Mouse (Mus musculus): ENCODE data around the gene B4galnt3.

B4galnt3 gene

DNA sequence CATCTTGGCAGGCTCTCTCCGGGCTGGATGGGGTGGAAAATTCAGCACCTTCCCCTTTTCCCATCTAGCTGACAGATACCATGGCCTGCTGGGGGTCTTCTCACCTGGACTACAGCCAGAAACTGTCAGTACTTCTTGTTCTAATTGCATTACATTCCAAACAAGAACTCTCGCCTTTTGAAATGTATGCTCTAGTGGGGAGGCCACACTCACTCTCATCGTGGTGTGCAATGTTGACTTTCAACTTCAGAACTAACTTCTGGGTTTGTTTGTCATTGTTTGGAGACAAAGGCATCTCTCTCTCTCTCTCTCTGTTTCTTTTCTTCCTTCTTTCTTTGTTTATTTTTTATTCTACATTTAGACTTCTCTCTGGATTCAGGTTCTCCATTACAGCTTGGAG lies 107.8 kb downstream of the B4galnt3 start:
- DNase-seq (ENCODE audit: low read depth in 1 of 2, low spot score in 2 of 2) = no peak

DNA sequence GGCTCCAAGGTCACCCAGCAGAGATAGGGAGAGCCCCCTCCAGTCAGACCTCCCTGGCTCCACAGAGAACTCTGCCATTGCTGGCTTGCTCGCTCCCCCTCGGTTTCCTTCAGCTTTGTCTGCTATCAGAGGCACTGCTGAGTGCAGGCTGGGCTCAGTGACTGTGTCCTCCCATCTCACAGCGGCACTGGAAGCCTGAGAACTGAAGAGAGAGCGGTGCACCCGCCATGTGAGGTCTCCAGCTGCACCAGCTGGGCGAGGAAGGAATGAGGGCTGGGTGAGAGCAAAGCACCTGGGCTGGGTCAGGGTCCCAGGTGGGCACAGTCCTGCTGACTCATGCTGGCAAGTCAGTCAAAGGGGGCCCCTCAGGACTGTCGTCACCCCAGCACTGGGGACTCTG lies 108.6 kb downstream of the B4galnt3 start:
- DNase-seq (ENCODE audit: low read depth in 1 of 2, low spot score in 2 of 2) = no peak

DNA sequence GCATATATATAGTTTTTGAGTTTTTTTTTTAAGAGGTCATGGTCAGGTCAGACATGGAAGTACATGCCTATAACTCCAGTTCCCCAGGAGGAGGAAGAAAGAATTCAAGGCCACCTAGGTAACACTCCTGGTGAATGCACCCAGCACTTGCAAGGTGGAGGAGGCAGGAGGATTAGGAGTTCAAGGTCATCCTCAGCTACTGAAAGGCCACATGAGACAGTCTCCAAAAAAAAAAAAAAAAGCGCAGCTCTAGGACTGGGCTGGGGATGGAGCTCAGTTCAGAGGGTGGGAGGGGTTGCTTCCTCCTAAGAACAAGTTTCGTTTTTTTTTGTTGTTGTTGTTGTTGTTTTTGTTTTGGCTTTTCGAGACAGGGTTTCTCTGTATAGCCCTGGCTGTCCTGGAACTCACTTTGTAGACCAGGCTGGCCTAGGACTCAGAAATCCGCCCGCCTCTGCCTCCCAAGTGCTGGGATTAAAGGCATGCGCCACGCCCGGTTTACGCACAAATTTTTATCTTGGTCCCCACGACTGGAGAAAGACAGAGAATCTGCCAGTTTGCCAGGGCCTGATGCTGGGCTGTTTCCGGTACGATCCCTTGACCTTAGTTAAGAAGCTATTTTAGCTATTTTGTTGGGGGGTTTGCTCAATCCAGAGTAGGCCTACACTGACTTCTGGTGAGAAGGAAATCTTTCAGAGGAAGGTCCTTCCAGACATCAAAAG lies 109.2 kb downstream of the B4galnt3 start:
- no peak for DNase-seq (ENCODE audit: low read depth in 1 of 2, low spot score in 2 of 2)

DNA sequence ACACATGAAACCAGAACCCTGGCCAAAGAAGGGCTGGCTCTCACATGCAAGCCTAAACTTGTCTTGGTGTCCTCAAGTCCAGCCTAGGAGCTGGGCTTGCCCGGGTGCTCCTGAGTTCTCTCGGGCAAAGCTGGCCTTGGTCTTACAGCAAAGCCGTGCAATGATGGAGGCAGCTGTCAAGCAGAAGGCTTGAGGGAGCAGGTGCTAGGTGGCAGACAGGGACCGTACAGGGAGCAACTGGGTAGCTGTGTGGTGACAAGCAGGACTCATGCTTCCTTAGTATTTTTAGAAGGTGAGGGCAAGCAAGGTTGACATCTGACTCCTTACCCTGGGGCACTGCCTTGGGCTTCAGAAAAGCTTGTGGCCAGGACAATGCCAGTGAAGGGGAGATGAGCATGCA lies 110.6 kb downstream of the B4galnt3 start:
- DNase-seq (ENCODE audit: low read depth in 1 of 2, low spot score in 2 of 2) = no peak

DNA sequence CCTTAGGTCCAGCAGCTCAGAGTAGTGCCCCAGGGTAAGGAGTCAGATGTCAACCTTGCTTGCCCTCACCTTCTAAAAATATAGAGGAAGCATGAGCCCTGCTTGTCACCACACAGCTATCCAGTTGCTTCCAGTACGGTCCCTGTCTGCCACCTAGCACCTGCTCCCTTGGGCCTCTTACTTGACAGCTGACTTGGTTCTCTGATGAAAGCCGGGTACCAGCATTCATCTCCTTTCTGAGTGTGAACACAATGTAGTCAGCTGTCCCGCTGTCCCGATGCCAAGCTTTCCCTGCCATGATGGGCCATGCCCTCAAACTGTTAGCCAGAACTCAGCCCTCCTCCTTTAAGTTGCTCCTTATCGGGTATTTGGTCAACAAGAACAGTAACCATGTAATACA lies 112.2 kb downstream of the B4galnt3 start:
- no peak for DNase-seq (ENCODE audit: low read depth in 1 of 2, low spot score in 2 of 2)

DNA sequence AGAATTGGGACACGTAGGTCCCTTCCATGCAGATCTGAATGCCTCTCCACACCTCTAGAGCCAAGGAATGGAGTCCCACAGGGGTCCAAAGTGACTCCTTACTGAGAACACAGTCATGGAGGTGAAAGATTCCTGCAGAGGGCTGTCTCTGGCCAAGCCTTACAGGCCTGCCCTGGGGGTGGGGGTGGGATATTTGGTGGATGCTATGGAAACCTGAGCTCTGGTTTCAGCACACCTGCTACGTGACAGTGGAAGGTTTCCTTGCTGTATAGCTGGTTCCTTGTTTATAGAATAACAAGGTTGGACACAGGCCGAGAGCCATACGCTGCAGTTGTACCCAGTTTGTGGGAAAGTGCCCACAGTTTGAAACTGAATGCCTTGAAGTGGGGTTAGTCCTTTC lies 113.9 kb downstream of the B4galnt3 start:
- DNase-seq (ENCODE audit: low read depth in 1 of 2, low spot score in 2 of 2) = no peak

DNA sequence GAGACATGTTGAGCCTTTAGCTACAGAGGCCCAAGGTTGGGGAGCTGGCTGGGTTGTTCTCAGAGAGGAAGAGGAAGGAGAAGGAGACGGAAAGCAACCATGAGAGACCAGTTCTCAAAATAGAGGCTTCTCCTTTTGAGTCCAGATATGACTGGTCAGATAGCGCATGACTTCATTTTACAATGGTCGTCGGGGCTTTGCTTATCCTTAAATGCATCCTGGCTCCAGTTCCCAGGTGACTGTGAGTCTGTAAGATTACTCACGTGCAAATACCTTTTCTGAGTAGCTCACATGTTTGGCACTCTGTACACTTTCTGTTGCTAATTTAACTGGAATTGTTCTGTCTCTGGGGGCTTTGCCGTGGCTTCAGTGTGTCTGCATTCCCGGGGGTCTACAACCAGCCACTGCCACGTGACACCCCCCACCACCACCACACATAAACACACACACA lies 114.6 kb downstream of the B4galnt3 start:
- peak in 1 of 2 experiments; percentile 20 for DNase-seq (ENCODE audit: low read depth in 1 of 2, low spot score in 2 of 2)

DNA sequence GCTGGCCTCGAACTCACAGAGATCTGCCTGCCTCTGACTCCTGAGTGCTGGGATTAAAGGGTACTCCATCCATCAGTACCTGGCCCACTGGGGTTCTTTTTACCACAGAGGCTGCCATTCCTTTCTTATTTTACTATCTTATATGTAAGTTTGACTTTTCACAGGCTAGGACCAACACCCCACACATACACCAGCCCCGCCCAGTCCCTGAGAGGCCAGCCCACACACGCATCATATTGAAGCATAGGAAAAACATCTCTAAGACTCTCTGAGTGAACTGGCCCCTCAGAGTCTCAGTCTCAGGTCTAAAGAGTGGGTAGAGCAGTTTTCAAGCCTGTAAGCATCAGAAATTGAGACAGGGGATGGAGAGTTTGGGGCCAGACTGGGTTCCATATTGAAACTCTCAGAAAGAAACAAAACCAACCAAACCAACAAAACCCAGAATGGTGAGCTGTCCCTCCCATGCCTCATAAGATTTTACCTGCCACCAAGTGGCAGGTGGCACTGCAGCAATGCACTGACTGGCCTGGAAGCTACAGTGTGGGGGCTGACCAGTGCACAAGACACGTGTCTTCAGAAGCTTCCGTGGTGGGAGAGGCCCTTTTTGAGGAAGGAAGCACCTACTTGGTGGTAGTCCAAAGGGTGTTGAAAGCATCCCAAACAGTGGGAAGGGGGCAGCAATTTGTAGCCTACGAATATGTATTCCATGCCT lies 115.2 kb downstream of the B4galnt3 start:
- no peak for DNase-seq (ENCODE audit: low read depth in 1 of 2, low spot score in 2 of 2)

DNA sequence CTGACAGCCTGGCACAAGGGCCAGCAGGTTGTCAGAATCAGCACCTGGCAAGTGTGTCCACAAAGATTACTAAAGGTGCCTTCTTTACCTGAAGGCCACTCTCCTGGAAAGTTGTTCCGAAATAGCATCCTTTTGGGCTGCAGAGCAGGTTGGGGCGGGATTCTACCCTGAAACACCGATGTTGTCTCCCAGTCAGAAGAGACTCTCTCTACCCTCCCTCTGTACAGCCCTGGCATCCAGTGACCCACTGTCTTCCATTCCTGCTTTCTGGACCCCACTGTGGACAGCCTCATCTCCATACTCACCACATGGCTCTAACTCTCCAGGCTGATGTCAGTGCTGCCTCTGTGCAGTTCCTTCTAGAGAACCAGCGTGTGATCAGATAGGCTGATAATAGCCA lies 118.7 kb downstream of the B4galnt3 start:
- DNase-seq (ENCODE audit: low read depth in 1 of 2, low spot score in 2 of 2) = no peak

DNA sequence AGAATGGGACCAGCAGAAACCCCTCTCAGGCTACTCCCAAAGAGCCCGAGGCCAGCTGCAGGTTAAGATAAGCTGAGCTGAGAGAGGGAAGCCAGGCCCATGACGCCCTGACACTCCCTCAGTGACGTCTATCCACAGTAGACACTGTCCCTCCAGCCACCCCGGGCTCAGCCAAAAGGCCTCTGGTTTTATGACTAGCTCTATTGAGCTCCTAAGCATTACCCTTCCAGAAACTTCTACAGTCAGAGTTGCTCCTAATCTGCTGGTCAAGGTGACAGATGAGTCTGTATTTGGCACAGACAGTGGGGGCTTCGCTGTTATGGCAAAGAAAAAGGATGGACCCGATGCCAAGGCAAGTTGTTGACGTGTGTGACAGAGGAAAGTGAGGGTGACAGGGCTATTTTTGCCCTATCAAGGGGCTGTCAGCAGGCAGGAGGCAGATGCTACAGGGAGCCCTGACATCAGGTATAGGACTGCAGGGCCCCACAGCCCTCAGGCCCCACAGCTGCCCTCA lies 119.7 kb downstream of the B4galnt3 start:
- DNase-seq (ENCODE audit: low read depth in 1 of 2, low spot score in 2 of 2) = no peak

DNA sequence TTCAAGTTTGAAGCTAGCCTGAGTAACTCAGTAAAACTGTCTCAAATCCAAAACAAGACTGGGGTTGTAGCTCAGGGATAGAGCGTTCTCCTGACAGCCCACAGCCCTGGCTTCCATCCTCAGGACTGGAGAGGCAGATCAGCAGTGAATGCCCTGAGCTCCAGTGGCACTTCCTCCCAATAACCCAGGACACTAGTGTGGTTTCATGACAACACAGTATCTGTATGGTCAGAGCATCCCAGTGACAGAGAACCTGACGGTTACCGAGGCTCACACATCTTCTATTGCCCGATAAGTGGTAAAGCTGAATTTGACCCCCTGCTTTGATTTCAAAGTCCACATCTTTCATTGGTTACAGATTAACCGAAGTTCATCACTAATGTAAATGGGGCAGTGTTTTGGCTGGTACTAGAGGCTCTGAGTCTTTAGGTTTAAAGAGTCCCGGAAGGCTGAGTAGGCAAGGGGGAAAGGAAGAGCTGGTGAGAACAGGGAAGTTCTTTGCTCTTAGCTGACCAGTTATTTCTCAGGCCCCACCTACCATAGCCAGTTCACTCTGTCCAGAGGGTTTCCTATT lies 120.2 kb downstream of the B4galnt3 start:
- no peak for DNase-seq (ENCODE audit: low read depth in 1 of 2, low spot score in 2 of 2)

DNA sequence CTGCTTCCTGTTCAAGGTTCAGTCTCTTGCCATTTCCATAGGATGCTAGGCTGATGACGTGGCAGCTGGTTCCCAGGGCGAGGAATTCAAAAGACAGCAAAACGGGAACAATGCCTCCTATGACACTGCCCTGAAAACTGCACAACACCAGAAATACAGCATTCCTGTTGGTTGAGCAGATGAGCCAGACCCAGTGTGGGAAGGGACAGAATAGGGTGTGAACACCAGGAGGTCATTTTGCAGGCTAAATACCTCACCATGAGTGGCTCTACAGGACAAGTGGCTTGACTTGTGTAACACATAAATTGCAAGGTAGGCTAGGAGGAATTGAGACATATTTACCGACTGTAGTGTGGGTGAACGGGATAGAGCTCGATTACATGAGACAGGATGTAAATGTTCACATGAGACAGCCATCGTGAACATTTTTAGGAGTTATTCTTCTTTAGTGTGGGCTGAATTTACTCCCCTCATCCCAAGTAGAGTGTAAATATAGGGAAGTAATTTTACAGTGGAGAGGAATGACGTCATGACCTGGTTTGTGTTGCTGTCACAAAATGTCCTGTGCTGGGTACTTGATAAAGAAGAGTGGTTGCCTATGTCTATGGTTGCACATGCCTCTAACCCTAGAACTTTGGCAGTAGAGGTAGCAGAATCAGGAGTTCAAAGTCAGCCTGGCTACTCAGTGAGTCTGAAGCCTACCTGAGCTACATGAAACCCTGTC lies 121.9 kb downstream of the B4galnt3 start:
- DNase-seq (ENCODE audit: low read depth in 1 of 2, low spot score in 2 of 2) = no peak

DNA sequence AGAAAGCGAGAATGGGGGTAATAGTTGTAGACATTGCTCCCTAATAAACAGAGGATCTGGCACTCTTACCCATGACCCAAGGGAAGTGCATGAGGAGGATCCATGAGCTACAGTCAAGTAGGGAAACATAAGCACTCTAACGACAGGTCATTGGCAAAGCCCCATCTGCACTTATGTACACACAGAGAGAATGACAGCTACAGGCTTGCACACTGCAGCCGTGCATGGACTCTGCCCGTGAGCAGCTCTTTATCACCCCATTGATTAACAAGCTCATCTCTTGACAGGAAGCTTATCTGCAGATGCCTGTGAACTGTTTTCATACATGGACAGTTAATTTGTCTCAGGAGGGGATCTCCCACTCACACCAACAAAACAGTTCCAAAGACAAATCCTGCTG lies 126.8 kb downstream of the B4galnt3 start:
- no peak for DNase-seq (ENCODE audit: low read depth in 1 of 2, low spot score in 2 of 2)

DNA sequence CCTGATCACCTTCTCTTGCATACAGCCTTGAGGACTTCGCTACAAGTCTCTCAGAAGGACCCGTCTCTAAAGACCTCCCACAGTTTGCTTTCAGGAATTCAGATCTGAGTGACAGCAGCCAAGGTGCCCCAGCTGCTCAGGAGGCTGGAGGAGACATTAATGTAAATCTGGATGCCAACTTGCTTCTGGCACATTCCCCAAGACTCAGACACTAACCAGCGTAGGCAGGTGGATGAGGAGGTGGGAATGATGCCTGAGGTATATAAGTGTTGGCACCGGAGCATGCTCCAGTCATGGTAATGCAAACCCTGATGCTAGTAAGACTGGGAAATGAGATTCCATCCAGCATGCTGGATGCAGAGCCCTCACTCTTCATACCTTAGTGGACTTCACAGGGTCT lies 129.6 kb downstream of the B4galnt3 start:
- DNase-seq (ENCODE audit: low read depth in 1 of 2, low spot score in 2 of 2) = no peak

DNA sequence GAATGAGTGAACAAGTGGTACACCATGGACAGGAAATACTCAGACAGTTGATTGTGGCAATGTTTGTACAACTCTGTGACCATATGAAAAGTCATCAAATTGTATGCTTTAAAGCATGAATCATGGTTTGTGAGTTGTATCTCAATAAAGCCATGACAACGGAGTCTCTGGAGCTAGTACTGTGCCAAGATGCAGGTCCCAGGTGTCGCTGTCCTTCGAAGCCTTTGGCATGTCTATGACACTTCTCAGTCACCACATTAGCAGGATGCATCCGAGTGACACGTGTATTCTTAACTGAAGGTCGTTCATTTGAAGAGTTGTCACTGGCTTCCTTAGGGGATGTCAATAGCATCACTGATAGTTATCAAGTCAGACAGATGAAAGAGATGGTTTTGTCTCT lies 131.4 kb downstream of the B4galnt3 start:
- DNase-seq (ENCODE audit: low read depth in 1 of 2, low spot score in 2 of 2) = no peak

DNA sequence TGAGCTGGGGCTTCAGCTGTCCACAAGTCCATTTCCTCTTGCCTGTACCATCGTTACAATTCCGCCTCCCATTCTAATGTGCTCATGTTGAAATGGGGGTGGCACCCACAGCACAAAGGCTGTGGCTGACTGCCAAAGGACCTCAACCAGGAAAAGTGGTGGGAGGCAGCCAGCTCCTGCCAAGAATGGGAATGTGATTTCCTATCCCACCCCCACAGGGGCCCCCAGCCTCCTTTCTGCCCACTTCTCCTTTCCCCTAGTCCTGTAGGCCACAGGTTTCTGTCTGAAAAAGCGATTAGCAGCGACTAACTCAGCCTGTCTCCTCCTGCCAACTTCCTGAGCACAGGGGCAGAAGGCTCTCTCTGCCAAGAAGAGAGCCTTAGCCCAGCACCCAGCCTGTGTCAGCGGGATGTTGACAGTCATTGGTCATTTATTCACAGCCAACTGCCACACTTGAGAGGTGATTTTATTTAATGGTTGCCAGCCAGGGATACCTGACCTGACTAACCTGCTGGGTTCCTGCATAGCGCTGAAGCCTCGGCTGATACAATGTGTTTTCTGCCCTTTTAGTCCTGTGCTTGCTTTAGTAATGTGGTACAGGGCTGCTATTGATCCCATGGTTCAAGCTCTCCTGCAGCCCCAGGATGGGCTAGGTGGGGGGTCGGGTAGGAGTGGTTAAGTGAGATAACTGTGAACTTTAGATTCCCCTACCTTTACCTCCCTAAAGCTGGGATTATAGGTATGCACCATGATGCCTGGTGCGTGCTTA lies 135.0 kb downstream of the B4galnt3 start:
- DNase-seq (ENCODE audit: low read depth in 1 of 2, low spot score in 2 of 2) = no peak

DNA sequence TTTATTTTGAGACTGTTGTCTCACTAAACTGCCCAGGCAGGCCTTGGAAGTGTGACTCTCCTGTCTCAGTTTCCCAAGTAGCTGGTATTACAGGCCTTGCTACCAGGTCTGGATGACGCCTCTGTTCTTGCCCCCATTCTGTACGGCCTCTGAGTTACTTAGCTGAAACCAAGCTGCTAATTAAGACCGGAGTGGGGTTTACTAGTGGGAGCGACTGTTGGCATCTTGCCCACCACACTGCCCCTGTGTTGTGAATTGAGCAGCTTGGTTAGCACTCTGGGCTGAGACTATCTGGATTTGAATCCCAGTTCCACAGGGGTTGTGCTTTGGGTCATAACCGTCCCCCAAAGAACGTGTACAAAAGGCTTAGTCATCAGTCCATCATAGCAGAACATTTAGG lies 136.9 kb downstream of the B4galnt3 start:
- DNase-seq (ENCODE audit: low read depth in 1 of 2, low spot score in 2 of 2) = no peak

DNA sequence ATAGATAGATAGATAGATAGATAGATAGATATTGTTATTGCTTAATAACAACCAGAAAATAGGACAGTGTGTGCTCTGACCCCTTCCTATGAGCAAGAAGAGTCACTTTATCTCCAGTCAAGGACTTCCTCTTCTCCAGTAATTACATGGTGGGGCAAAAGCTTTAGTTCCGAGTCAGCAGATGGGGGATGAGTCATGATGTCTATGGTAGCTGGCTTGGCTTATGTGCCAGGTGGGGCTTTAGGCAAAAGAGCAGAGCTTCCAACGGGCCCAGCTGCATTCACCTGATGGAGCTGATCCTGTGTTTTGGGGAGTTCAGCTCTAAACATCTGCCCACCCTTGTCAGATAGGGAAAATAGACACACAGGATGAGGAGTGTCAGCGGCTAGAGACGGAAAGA lies 138.8 kb downstream of the B4galnt3 start:
- no peak for DNase-seq (ENCODE audit: low read depth in 1 of 2, low spot score in 2 of 2)

DNA sequence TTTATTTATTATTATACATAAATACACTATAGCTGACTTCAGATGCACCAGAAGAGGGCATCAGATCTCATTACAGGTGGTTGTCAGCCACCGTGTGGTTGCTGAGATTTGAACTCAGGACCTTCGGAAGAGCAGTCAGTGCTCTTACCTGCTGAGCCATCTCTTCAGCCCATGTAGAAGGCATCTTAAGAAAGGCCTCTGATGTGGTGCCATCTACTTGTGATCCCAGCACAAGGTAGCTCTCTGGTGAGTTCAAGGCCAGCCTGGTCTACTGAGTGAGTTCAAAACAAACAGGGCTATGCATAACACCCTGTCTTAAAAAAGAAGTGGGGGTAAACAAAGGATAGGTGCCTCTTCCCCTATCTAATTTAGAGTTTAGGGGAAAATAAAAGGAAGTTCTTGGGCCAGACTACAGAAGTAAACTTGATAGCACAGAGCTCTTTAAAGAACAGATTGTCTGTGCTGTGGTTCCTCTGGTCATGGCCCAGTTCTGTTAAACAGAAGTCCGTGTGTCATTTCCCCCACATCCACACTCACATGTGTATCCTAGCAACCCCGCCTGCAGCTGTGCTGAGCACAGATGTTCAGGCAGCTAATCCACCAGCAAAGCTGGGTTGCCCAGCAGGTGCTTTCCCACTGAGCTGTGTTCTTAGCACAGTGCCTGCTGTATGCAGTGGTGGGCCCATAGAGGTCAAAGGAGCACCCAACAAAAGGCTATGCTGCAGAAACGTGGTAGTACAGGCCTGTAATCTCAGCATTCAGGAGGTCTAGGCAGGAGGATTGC lies 139.6 kb downstream of the B4galnt3 start:
- peak in 1 of 2 experiments; percentile 32 for DNase-seq (ENCODE audit: low read depth in 1 of 2, low spot score in 2 of 2)
